Mouse (Mus musculus) cerebellum, postnatal 14 days (tissue): ENCODE measurements at regions not wholly inside any gene's neighbourhood (a gene's known extent, or its start where the extent isn't known, plus 50 kb on each side); places are given as distances from the start of the nearest gene placed in this dataset.

Source experiments
- DNase-seq, 2 experiments: peaks; one replicate each; pipeline ENCODE4 v3.0.0; 2021; ENCODE audit warnings: mixed read lengths in 2 of 2

DNA sequence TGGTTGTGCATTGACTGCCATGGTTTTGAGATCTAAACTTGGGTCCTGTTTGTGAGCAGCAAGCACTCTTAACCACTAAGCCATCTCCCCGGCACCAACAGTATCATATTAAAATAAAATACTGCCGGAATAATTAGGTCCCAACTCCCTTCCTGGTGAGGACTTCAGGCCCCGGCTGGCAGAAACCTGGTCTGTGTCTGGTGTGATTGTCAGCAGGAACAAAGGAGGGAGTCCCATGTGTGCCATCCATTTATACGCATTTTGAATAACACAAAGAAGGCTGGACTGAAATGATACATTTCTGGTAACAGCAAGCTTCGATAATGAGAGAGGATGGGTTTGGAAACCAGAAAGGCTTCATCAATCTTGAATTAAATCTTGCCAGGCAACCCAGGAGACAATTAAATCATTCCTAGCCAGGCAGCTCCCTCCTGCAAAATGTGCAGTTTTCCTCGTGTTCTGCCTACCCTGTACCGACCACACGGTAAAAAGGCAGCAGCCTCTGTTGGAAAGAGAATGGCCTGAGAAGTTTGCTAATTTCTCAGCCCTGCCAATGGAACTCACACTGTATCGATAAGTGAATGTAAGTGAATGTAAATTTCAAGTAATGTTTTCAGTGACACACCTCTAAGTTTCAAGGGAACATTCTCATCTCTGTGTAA, 80.5 kb upstream of the Zwint start:
- no peak for DNase-seq

DNA sequence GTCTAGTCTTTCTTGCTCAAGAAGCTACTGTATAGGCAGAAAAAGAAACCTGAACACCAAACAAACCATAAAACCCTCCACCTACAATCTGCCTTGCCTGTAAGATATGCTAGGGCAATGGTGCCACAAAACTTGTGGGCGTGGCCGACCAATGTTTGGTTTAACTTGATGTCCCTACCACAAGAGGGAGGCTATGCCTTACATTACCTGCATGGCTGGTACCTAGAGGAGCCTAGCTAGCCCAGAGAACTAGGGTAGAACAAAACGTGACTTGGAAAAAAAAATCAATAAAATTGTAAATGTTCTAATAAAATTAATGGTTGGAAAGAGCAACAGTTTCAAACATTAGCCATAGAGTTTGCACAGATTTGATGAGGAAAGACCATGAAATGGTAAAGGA, 76.9 kb upstream of the Zwint start:
- no peak for DNase-seq

DNA sequence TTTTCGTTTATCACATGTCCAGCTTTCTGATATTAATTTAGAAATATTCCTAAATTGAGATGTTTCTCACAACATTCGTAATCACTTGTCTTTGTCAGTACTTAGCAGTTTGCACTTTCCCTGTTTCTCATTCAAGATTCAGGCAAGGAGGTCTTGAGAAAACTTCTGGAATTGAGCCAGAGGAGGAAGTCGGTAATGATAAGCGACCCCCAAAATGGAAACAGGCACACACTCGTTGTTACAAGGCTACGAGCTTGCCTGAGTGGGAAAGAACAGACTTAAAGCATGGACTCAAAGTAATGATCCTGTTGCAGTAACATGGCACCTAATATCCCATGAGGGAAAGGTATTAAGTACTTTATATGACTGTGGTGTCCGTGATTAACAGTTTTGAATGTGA, 76.1 kb upstream of the Zwint start:
- DNase-seq = no peak

DNA sequence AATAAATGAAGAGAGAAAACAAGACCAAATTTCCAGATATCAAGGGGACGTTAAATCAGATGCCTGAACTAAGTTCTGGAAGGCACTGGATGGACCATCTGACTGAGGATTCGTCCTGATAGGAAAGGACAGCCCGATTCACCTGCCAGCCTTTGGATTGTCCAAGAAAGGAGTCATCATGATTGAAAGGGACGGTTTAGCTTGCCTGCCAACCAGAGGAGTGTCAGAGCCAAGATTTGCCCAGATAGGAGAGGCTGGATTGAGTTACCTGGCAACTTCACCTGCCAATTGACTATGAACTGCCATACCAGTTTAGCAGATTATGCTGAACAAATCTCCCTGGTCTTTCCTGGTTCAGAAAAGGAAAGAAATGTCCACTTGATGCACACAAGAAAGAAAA, 73.3 kb upstream of the Zwint start:
- DNase-seq = peak; percentile 78

DNA sequence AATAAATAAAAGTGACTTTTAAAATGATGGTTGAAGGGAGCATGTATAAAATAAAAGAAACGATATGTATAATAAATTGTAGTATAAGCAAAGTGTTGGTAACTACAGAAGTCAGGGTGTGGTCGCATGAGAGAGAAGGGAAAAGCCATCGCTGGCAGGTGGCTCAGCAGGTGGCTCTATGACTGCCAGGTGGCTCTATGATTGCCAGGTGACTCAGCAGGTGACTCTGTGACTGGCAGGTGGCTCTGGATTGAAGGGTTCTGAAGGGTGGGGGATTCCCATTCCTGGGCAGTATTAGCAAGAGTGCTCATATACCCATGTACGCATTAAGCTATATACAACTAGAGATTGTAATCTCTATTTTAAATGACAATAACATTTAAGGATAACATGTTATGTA, 66.1 kb upstream of the Zwint start:
- DNase-seq = peak; percentile 63 to 74

DNA sequence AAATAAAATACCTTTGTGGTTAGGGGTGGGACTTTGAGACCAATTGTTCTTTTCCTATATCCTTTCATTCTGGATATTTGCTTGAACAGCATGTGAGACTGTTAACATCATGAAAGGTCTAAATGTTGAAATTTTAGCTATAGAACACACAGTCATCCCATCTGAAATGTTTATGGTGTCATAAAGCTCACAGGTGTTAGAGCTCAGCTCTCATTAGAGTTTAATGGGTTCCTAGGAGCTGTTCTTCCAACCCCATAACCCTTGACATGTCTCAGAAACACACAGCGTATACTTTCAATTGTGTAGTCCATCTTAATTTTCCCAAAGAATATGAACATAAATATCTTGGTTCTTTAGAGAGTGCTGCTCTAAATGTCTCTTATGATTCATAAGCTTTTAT, 61.6 kb upstream of the Zwint start:
- DNase-seq = no peak
